Mouse (Mus musculus) CH12.LX (cell line): ENCODE measurements around the gene Mfge8. TPM values are rescaled to one million over a fixed set of nuclear protein-coding genes. Genes with fewer than 3 reads are reported as not detected.

Experiments
- DNase-seq: peaks from one replicate; pipeline ENCODE4 v3.0.0-alpha.2; 2013; ENCODE audit errors: extremely low read depth
- H3K27ac ChIP-seq: 2 replicates; pipeline ENCODE4 v1.5.1; 2012; ENCODE audit warnings: low read depth, mild to moderate bottlenecking, control low read depth, moderate library complexity; ENCODE audit not compliant: insufficient read depth
- H3K27me3 ChIP-seq: replicated peaks from 2 replicates; pipeline ENCODE3; 2012; ENCODE audit warnings: inconsistent platforms
- H3K36me3 ChIP-seq, 2 experiments: replicated peaks in 1 of 2; 2 replicates each; pipeline versions ENCODE3 to v1.6.1; 2012; ENCODE audit warnings: inconsistent platforms in 1 of 2, low read length in 1 of 2, mild to moderate bottlenecking in 1 of 2, mixed read lengths in 1 of 2, moderate library complexity in 1 of 2; ENCODE audit not compliant: control insufficient read depth in 1 of 2, insufficient read depth in 1 of 2
- H3K4me1 ChIP-seq, 2 experiments: 2 replicates each; pipeline ENCODE4 v1.6.1; 2012; ENCODE audit warnings: inconsistent platforms in 1 of 2, moderate library complexity in 1 of 2; ENCODE audit not compliant: insufficient read depth in 2 of 2, control insufficient read depth in 1 of 2
- H3K4me2 ChIP-seq: 2 replicates; pipeline ENCODE4 v1.6.1; 2012; ENCODE audit warnings: low read depth, mild to moderate bottlenecking, control low read depth; ENCODE audit not compliant: poor library complexity, insufficient read depth, severe bottlenecking
- H3K4me3 ChIP-seq, 3 experiments: fragments of 150-350 bp in 1 of 3; sonication (generic) in 1 of 3; replicated peaks in 1 of 3; 2 replicates each; pipeline versions ENCODE3 to v1.5.1; 2011 to 2012; ENCODE audit warnings: low read depth in 2 of 3, low read length in 2 of 3, mild to moderate bottlenecking in 2 of 3, moderate library complexity in 2 of 3, control low read depth in 1 of 3, improper control_type of control experiment in 1 of 3, inconsistent platforms in 1 of 3, mixed read lengths in 1 of 3; ENCODE audit not compliant: poor library complexity in 1 of 3
- H3K79me2 ChIP-seq: replicated peaks from 2 replicates; pipeline ENCODE4 v1.6.1; 2012; ENCODE audit warnings: mild to moderate bottlenecking, moderate library complexity; ENCODE audit not compliant: control insufficient read depth, poor library complexity, insufficient read depth, severe bottlenecking; ENCODE audit errors: extremely low read depth
- H3K9ac ChIP-seq: 2 replicates; pipeline ENCODE4 v1.6.1; 2012; ENCODE audit warnings: low read depth, mild to moderate bottlenecking, control low read depth, moderate library complexity; ENCODE audit not compliant: insufficient read depth
- H3K9me3 ChIP-seq: replicated peaks from 2 replicates; pipeline ENCODE3; 2012; ENCODE audit warnings: low read length, inconsistent platforms, mixed read lengths
- CHD1 ChIP-seq: IDR thresholded peaks from 2 replicates; pipeline ENCODE4 v1.6.1; 2012; ENCODE audit warnings: low read depth, low read length, improper control_type of control experiment, inconsistent platforms
- CHD2 ChIP-seq: IDR thresholded peaks from 2 replicates; pipeline ENCODE4 v1.6.1; 2011; ENCODE audit warnings: low read length, improper control_type of control experiment
- CTCF ChIP-seq, 2 experiments: IDR thresholded peaks in 1 of 2; conservative IDR thresholded peaks in 1 of 2; 2 replicates each; pipeline ENCODE4 v1.5.1; 2011 to 2012; ENCODE audit warnings: low read depth in 2 of 2, low read length in 2 of 2, improper control_type of control experiment in 1 of 2, inconsistent platforms in 1 of 2, mild to moderate bottlenecking in 1 of 2, moderate library complexity in 1 of 2
- EP300 ChIP-seq: IDR thresholded peaks from 2 replicates; pipeline ENCODE4 v1.6.1; 2011; ENCODE audit warnings: low read length, improper control_type of control experiment
- ETS1 ChIP-seq: conservative IDR thresholded peaks from 2 replicates; pipeline ENCODE4 v1.6.1; 2012; ENCODE audit warnings: low read depth, mild to moderate bottlenecking, inconsistent platforms, low read length, improper control_type of control experiment, moderate library complexity
- GABPA ChIP-seq: IDR thresholded peaks from 2 replicates; pipeline ENCODE4 v1.6.1; 2012; ENCODE audit warnings: low read depth, low read length, improper control_type of control experiment, inconsistent platforms; ENCODE audit not compliant: insufficient replicate concordance
- IRF4 ChIP-seq: IDR thresholded peaks from 2 replicates; pipeline ENCODE4 v1.6.1; 2014; ENCODE audit warnings: low read depth, mild to moderate bottlenecking, inconsistent platforms, low read length, improper control_type of control experiment
- JUN ChIP-seq: IDR thresholded peaks from 2 replicates; pipeline ENCODE4 v1.6.1; 2011; ENCODE audit warnings: low read depth, mild to moderate bottlenecking, low read length, improper control_type of control experiment, moderate library complexity; ENCODE audit not compliant: insufficient read depth
- KAT2A ChIP-seq: IDR thresholded peaks from 2 replicates; pipeline ENCODE4 v1.6.1; 2012; ENCODE audit warnings: low read length, improper control_type of control experiment, inconsistent platforms; ENCODE audit not compliant: insufficient replicate concordance
- MAX ChIP-seq: IDR thresholded peaks from 2 replicates; pipeline ENCODE4 v1.6.1; 2011; ENCODE audit warnings: low read length, improper control_type of control experiment
- MEF2A ChIP-seq: IDR thresholded peaks from 2 replicates; pipeline ENCODE4 v1.6.1; 2014; ENCODE audit warnings: low read depth, mild to moderate bottlenecking, inconsistent platforms, low read length, improper control_type of control experiment, borderline replicate concordance
- MXI1 ChIP-seq: IDR thresholded peaks from 2 replicates; pipeline ENCODE4 v1.6.1; 2011; ENCODE audit warnings: mild to moderate bottlenecking, low read depth, low read length, improper control_type of control experiment
- MYC ChIP-seq: IDR thresholded peaks from 2 replicates; pipeline ENCODE4 v1.6.1; 2011; ENCODE audit warnings: low read depth, mild to moderate bottlenecking, improper control_type of control experiment, low read length
- NELFE ChIP-seq: IDR thresholded peaks from 2 replicates; pipeline ENCODE4 v1.6.1; 2011; ENCODE audit warnings: low read depth, low read length, improper control_type of control experiment
- NRF1 ChIP-seq: IDR thresholded peaks from 2 replicates; pipeline ENCODE4 v1.6.1; 2014; ENCODE audit warnings: low read depth, mild to moderate bottlenecking, inconsistent platforms, low read length, improper control_type of control experiment, moderate library complexity
- POLR2A ChIP-seq: IDR thresholded peaks from 2 replicates; pipeline ENCODE4 v1.6.1; 2011; ENCODE audit warnings: low read depth, mild to moderate bottlenecking, improper control_type of control experiment, low read length
- POLR2AphosphoS2 ChIP-seq: IDR thresholded peaks from 2 replicates; pipeline ENCODE4 v1.6.1; 2011; ENCODE audit warnings: low read depth, low read length, improper control_type of control experiment
- RAD21 ChIP-seq: IDR thresholded peaks from 2 replicates; pipeline ENCODE4 v1.6.1; 2011; ENCODE audit warnings: low read depth, mild to moderate bottlenecking, low read length, improper control_type of control experiment, moderate library complexity
- SIN3A ChIP-seq: IDR thresholded peaks from 2 replicates; pipeline ENCODE4 v1.6.1; 2012; ENCODE audit warnings: low read length, improper control_type of control experiment, inconsistent platforms
- SMC3 ChIP-seq: IDR thresholded peaks from 2 replicates; pipeline ENCODE4 v1.6.1; 2011; ENCODE audit warnings: low read depth, low read length, improper control_type of control experiment
- TBP ChIP-seq: conservative IDR thresholded peaks from 2 replicates; pipeline ENCODE4 v1.6.1; 2011; ENCODE audit warnings: low read depth, low read length, improper control_type of control experiment
- TCF12 ChIP-seq: IDR thresholded peaks from 2 replicates; pipeline ENCODE4 v1.6.1; 2014; ENCODE audit warnings: low read depth, mild to moderate bottlenecking, inconsistent platforms, low read length, improper control_type of control experiment
- USF1 ChIP-seq: IDR thresholded peaks from 2 replicates; pipeline ENCODE4 v1.6.1; 2014; ENCODE audit warnings: low read depth, mild to moderate bottlenecking, inconsistent platforms, low read length, improper control_type of control experiment
- ZC3H11A ChIP-seq: IDR thresholded peaks from 2 replicates; pipeline ENCODE4 v1.6.1; 2012; ENCODE audit warnings: low read depth, mild to moderate bottlenecking, inconsistent platforms, low read length, improper control_type of control experiment
- ZMIZ1 ChIP-seq: IDR thresholded peaks from 2 replicates; pipeline ENCODE4 v1.6.1; 2012; ENCODE audit warnings: low read depth, mild to moderate bottlenecking, inconsistent platforms, low read length, improper control_type of control experiment
- dilution Hi-C: fragments of 300-500 bp; cut with MboI; formaldehyde crosslinking; loops from 2 replicates; pipeline ENCODE4 v1.14.3; 2020; ENCODE audit warnings: low sequenced_read_pairs; ENCODE audit not compliant: extremely low pct_unique_long_range_greater_than_20kb, extremely low pct_ligation_motif_present
- in situ Hi-C: fragments of 300-500 bp; cut with MboI; formaldehyde crosslinking; loops from 3 replicates; pipeline ENCODE4 v1.14.3; 2019; ENCODE audit warnings: low sequenced_read_pairs, low pct_ligation_motif_present, low pct_unique_long_range_greater_than_20kb, mixed read lengths
- polyA plus RNA-seq: library from polyadenylated mRNA; unstranded; fragments of >175 nt; gene quantifications from 2 replicates; pipeline ENCODE4 v1.2.1, GENCODE M21; 2012; ENCODE audit warnings: low read depth; ENCODE audit not compliant: insufficient read length
- total RNA-seq, 2 experiments: library from RNA; depleted of rRNA; stranded (reverse); fragments of 300-350 nt in 1 of 2; fragments of >200 nt in 1 of 2; gene quantifications; 2 replicates each; pipeline ENCODE4 v1.2.3; 2012 to 2014

Gene Mfge8
- total and polyA plus RNA-seq, 3 experiments, result 13.0 to 24.5 (median 13.2) TPM

DNA sequence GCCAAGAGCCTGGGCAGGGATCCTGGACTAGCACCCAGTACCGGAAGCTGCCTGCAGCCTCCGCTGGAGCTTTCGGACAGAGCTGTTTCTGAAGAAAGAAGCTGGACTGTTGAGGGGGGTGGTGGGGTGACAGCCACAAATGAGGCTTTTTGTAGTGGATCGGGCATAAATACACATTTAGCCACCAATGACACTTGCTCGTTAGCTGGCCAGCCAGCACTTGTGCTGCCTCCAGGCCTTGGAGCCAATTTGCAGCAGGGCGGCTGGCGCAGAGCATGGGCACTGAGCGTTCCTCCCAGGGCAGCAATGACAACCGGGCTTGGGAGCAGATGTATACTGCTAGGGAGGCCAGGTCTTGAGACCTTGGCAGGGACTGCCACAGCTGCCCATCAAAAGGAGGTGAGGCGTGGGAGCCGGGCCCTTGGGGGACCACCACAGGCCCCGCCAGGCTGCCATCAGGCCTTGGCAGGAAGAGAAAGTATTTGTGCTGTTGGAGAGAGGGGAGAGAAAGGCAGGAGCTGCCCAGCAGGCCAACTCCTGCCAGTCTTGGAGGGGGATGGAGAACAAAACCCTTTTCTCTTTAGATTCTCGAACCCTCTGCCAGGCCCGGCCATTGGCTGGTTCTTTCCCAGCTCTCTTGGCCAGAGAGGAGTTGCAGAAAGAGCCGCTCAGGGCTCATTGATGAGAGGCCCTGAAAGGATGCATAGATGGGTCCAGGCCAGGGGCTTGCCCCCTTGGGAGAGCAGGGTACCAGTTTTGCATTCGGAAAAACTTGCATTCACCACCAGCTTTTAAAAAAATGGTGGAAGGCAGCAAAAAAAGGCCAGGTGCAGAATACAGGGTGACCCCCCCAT is 45.9 kb upstream of the Mfge8 start:
- in situ Hi-C loops, result no loop called here
- Histone ChIP-seq H3K9ac (no peak overlapping the region), H3K9me3 (no peaks in the 10 kb centered on the region), H3K79me2 (no peaks in the 10 kb centered on the region), H3K36me3 (no peaks in the 10 kb centered on the region), H3K4me3 (no peak overlapping the region), H3K27me3 (peaks cover 29% of the 10 kb centered on the region), H3K4me1 (peaks cover 0 to 2% of the 10 kb centered on the region in 2 experiments; a peak in 1 of 4 replicates), H3K4me2 (no peak overlapping the region), H3K27ac (no peak overlapping the region)
- no peak for TF ChIP-seq MXI1
- no peak for TF ChIP-seq KAT2A
- no peak for TF ChIP-seq MEF2A
- TF ChIP-seq MYC, result no peak
- TF ChIP-seq JUN, result no peak
- TF ChIP-seq POLR2AphosphoS2, result no peak
- no peak for TF ChIP-seq TBP
- no peak for TF ChIP-seq CHD2
- no peak for TF ChIP-seq GABPA
- no peak for TF ChIP-seq NRF1
- TF ChIP-seq IRF4, result no peak
- no peak for TF ChIP-seq ZMIZ1
- TF ChIP-seq TCF12, result no peak
- TF ChIP-seq RAD21, result no peak
- TF ChIP-seq MAX, result no peak
- no peak for TF ChIP-seq CHD1
- dilution Hi-C loops, result no loop called here
- DNase-seq, result no peak

DNA sequence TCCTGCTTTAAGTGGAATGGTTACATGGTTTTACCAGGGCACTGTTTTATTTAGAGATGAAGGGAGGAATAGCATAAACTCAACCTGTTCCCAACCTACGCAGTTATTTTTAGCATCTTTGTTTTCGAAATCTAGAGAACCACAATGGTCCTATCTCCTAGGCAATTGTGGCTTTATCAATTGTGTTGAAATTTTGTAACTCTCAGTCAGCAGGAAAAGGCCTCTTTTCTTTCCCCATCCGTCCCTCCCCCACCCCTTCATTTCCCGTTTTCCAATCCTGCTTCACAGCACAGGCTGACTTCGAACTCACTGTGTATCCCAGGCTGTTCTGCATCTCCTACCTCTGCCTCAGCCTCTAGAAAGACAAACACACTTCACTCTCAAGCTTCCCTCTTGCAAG is 45.1 kb upstream of the Mfge8 start:
- dilution Hi-C loops (no loop called here), in situ Hi-C loops (no loop called here)
- peaks cover 0 to under 1% of the 10 kb centered on the region in 2 experiments; a peak in 1 of 4 replicates for H3K4me1 ChIP-seq
- TF ChIP-seq POLR2A (no peak), SMC3 (no peak), NELFE (no peak), CHD1 (no peak), SIN3A (no peak), MXI1 (no peak), CTCF (conservative IDR thresholded peaks at IDR 0.05 in 1 of 2, IDR thresholded peaks at IDR 0.05 in 1 of 2; ENCODE audit: low read depth in 2 of 2, low read length in 2 of 2) (no peak), MYC (no peak), ETS1 (no peak), EP300 (no peak), TBP (no peak), USF1 (no peak), ZC3H11A (no peak)
- no peak overlapping the region for H3K27ac ChIP-seq
- H3K4me2 ChIP-seq, result no peak overlapping the region
- peaks cover 30% of the 10 kb centered on the region for H3K27me3 ChIP-seq
- no peak for DNase-seq
- no peak overlapping the region for H3K9ac ChIP-seq
- H3K4me3 ChIP-seq, result no peak overlapping the region
- no peaks in the 10 kb centered on the region for H3K9me3 ChIP-seq
- H3K79me2 ChIP-seq, result no peaks in the 10 kb centered on the region
- H3K36me3 ChIP-seq, result no peaks in the 10 kb centered on the region
